Mouse (Mus musculus) spleen, adult 2 months (tissue): ENCODE results near the gene Tmem97. TPM values are rescaled to one million over a fixed set of nuclear protein-coding genes. Genes with fewer than 3 reads are reported as not detected.
A peak's percentile ranks its signal among the peaks of the same experiment; 100 is the strongest.

Experiments used
- DNase-seq, 2 experiments: peaks; one replicate each; pipeline versions ENCODE4 v3.0.0 to v3.0.0-alpha.2; 2012 to 2021; ENCODE audit warnings: low spot score in 2 of 2, low read depth in 1 of 2
- H3K27ac ChIP-seq: fragments of 200-500 bp; 2 replicates; pipeline ENCODE4 v1.5.1; 2012; ENCODE audit warnings: low read length, inconsistent platforms; ENCODE audit not compliant: insufficient read depth
- H3K27me3 ChIP-seq: fragments of 200-500 bp; 2 replicates; pipeline ENCODE4 v1.6.1; 2012; ENCODE audit warnings: mild to moderate bottlenecking, moderate library complexity, low read length, inconsistent platforms; ENCODE audit not compliant: control insufficient read depth, insufficient read depth
- H3K36me3 ChIP-seq: fragments of 200-500 bp; 2 replicates; pipeline ENCODE4 v1.6.1; 2012; ENCODE audit warnings: mild to moderate bottlenecking, low read length, inconsistent platforms; ENCODE audit not compliant: control insufficient read depth, insufficient read depth
- H3K4me1 ChIP-seq: fragments of 200-500 bp; 2 replicates; pipeline ENCODE4 v1.6.1; 2011; ENCODE audit warnings: inconsistent platforms; ENCODE audit not compliant: control insufficient read depth, insufficient read depth, insufficient read length
- H3K4me3 ChIP-seq: fragments of 200-500 bp; 2 replicates; pipeline ENCODE4 v1.5.1; 2011; ENCODE audit warnings: mild to moderate bottlenecking, inconsistent platforms; ENCODE audit not compliant: insufficient read depth, insufficient read length; ENCODE audit errors: extremely low read depth
- CTCF ChIP-seq: fragments of 200-500 bp; IDR thresholded peaks from 2 replicates; pipeline ENCODE4 v1.5.1; 2011; ENCODE audit warnings: mild to moderate bottlenecking, inconsistent platforms; ENCODE audit not compliant: insufficient read depth, insufficient read length, insufficient replicate concordance; ENCODE audit errors: extremely low read depth
- POLR2A ChIP-seq: fragments of 200-500 bp; IDR thresholded peaks from 2 replicates; pipeline ENCODE4 v1.6.1; 2011; ENCODE audit warnings: low read depth, low read length, inconsistent platforms
- WGBS: fragments of 180-500 bp; shearing (Covaris S2); methylation state at CpG from one replicate; pipeline ENCODE4 v1.1.7; 2018; 5-methylcytosine and 5-hydroxymethylcytosine counted together
- polyA plus RNA-seq: library from polyadenylated mRNA; depleted of rRNA; stranded (reverse); fragments of >200 nt; gene quantifications from 2 replicates; pipeline ENCODE4 v1.2.3, GENCODE M21; 2012

Gene Tmem97
- polyA plus RNA-seq, 1 experiment: 15.6 TPM

DNA sequence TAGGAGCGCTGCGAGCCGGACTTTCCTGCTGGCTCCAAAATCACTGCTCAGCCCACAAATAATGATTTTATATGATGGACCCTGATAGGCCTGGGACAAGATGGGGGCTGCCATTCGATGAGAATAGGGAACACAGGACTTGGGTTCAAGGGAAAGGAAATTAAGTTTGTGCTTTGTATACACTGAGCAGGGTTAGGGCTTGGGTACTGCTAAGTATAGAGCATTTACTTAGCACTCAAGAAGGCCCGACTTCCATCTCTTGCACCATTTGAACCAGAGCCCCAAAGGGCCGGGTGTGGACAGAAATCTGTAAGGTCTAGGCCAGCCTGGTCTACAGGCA lies 452 bp upstream of the Tmem97 start:
- no peaks in the 10 kb centered on the region; the same call in 1 of the 2 replicates for H3K4me1 ChIP-seq
- H3K36me3 ChIP-seq: no peaks in the 10 kb centered on the region
- no peak for TF ChIP-seq CTCF
- TF ChIP-seq POLR2A: no peak
- H3K27me3 ChIP-seq: no peaks in the 10 kb centered on the region
- DNase-seq: no peak
- H3K4me3 ChIP-seq: peak overlapping the region; percentile 62
- WGBS: 33% methylated on average over 6 of the region's 6 CpGs
- H3K27ac ChIP-seq: no peak overlapping the region; the same call in 1 of the 2 replicates

DNA sequence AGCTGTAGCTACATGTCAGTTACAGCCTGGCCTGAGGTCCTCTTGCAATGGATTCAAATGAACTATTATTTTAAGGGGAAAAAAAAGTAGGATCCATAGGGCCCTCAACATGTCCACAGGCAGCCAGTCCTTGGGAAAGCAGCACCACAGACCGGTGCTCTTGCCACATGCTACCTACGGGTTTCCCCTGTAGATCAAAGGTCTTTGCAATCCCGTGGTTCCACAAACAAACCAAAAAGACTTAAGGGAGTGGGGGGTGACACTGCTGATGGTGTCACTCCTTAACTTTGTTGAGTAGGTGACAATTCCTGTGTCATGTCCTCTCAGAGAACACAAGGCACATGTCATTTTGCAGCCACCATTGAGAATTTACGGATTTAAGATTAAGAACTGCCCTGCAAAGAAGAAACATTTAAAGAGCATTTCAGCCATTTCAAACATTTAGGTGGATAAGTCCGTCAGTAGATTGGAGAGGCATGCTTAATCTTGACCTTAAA lies 1.0 kb downstream of the Tmem97 start:
- Histone ChIP-seq H3K27ac (no peak overlapping the region), H3K4me3 (peak overlapping the region; percentile 85; the same call in 1 of the 2 replicates), H3K36me3 (no peaks in the 10 kb centered on the region), H3K4me1 (no peaks in the 10 kb centered on the region; the same call in 1 of the 2 replicates), H3K27me3 (no peaks in the 10 kb centered on the region)
- 20% methylated on average over 5 of the region's 5 CpGs for WGBS
- no peak for DNase-seq
- TF ChIP-seq POLR2A: no peak
- no peak for TF ChIP-seq CTCF

DNA sequence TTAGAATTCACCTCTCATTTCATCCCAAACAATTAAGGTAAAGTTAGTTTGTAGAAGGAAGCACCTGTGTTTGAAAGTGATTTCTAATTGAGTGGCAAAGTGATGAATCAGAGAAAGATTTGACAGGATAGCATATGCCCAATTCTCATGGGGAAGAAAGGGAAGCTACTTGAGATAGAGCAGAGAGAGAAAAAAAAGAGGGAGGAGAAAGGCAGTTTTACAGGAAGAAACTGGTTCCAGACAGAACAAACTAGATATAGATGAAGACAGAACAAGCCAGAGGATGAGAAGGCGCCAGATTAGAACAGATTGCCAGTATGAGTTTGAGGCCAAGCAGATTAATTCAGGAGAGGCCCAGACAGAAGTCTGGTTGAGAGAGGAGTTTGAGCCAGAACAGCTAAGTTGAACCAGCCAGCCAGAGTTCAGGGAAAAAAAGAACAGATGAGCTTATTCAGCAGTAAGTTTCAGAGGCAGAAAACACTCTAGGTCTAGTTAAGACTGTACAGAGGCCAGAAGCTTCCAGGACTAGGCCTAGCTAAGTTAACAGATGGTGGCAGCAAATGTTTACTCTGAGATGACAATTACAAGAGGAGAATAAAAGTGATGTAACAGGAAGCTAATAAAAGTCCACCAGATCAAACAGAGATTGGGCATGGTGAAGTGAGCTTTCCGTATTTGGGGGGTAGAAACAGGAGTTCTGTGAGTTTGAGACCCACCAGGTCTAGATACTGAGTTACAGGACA lies 2.7 kb downstream of the Tmem97 start:
- TF ChIP-seq POLR2A (no peak), CTCF (no peak)
- no peak for DNase-seq
- no peak overlapping the region for H3K4me3 ChIP-seq
- peaks cover under 1% of the 10 kb centered on the region for H3K36me3 ChIP-seq
- WGBS: 77% methylated on average over 2 of the region's 2 CpGs
- H3K27ac ChIP-seq: no peak overlapping the region
- H3K4me1 ChIP-seq: no peaks in the 10 kb centered on the region; the same call in 1 of the 2 replicates
- no peaks in the 10 kb centered on the region for H3K27me3 ChIP-seq

DNA sequence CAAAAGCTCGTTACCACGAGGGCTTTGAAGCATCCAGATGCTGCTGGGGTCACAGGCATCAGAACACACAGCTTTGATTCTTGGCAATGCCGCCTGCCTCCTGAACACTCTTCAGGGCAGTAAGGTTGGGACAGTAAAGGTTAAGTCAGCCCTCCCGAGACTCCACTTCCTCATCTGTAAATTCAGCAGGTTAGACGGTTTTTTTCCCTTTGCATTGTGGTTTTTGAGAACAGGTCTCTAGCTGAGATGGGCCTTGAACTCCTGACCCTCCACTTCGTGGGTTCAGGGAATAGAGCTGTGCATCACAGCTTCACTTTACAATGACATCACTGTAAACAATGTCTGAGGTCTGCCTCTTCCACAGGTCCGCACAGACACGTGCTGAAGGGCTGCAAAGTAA lies 5.4 kb downstream of the Tmem97 start:
- Histone ChIP-seq H3K4me1 (no peaks in the 10 kb centered on the region; the same call in 1 of the 2 replicates), H3K36me3 (peaks cover 13% of the 10 kb centered on the region), H3K27ac (no peak overlapping the region), H3K4me3 (no peak overlapping the region), H3K27me3 (no peaks in the 10 kb centered on the region)
- WGBS: 56% methylated on average over 8 of the region's 8 CpGs
- TF ChIP-seq CTCF (no peak), POLR2A (no peak)
- DNase-seq: no peak

DNA sequence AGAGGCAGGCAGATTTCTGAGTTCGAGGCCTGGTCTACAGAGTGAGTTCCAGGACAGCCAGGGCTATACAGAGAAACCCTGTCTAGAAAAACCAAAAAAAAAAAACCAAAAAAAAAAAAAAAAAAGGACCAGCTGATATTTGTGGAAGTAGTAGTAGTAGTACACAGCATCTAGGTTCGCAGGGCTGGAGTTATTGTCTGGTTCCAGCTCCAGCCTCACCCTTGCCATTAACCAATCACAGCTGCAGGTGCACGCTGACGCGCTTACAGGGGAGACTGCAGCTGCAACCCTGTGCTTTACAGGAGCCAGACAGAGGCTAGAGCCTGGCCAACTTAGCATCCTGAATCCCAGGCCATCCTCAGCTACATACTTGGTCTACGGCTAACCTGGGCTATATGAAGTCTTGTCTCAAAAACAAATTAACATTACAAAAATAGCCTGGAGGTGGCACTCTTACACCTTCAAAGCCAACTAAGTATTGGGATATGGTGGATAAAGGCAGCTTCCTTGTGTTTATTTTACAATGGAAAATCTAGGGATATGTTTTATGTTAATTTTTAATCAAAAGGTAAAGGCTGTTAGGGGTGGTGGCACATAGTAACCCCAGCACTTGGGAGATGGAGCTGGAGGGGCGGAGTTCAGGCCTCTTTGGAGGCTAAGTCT lies 6.0 kb downstream of the Tmem97 start:
- H3K4me3 ChIP-seq: no peak overlapping the region
- no peaks in the 10 kb centered on the region; the same call in 1 of the 2 replicates for H3K4me1 ChIP-seq
- TF ChIP-seq POLR2A (no peak), CTCF (no peak)
- DNase-seq: no peak
- no peak overlapping the region for H3K27ac ChIP-seq
- 93% methylated on average over 7 of the region's 7 CpGs for WGBS
- H3K36me3 ChIP-seq: peaks cover 15% of the 10 kb centered on the region
- H3K27me3 ChIP-seq: no peaks in the 10 kb centered on the region

DNA sequence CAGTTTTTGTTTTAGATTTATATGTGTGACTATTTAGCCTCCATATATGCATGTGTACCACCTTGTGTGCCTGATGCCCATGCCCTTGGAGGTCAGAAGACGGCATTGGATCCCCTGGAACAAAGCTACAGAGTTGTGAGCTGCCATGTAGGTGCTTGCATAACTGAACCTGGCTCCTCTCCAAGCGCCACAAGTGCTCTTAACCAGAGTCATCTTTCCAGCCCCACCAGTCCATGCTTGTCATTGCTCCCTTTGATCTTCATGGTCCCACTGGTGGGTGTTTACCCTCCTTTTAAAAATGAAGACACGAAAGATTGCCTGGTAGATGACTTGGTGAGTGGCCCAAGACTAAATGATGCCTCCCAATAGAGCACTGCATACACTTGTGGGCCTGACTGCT lies 10.2 kb downstream of the Tmem97 start:
- no peak for DNase-seq
- Histone ChIP-seq H3K27me3 (no peaks in the 10 kb centered on the region), H3K4me1 (no peaks in the 10 kb centered on the region), H3K27ac (no peak overlapping the region), H3K4me3 (no peak overlapping the region), H3K36me3 (peaks cover 18% of the 10 kb centered on the region)
- TF ChIP-seq CTCF (no peak), POLR2A (no peak)
- 92% methylated on average over 3 of the region's 3 CpGs for WGBS

DNA sequence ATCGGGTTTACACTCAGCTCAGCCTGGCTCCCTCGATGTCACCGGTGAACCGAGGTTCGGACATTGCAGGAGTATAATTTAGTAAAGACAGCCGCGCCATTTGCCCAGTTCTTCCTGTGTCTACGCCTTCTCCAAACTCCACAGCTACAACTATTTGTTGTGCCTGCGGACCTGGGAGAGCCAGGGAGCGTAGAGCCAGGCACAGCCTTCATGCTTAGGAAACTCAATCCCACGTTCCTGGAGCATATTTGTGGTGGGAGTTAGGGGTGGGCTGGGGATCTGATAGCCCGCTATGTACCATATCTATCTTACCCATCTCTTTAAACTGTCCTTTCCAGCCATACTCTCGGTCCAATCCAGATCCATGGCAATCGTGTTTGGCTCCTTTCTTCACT lies 13.9 kb downstream of the Tmem97 start:
- no peak for TF ChIP-seq POLR2A
- Histone ChIP-seq H3K36me3 (peaks cover 15% of the 10 kb centered on the region), H3K4me3 (peak overlapping the region; percentile 87), H3K27me3 (no peaks in the 10 kb centered on the region), H3K27ac (peak overlapping the region; percentile 62), H3K4me1 (no peaks in the 10 kb centered on the region; the same call in 1 of the 2 replicates)
- no peak for DNase-seq
- WGBS: 1% methylated on average over 14 of the region's 14 CpGs
